Comparison of ENCODE assay signal across 24 mouse cellular contexts in genomic region chr13:91202564-91202963, GRCm38 (mm10).
"Had no signal": no experiment of that assay in that cellular context is flagged by ENCODE, and none has a peak within 500 bp of the region (broad histone marks: within the 10 kb centered on the region; RNA-seq: fewer than 3 reads in every experiment).

No protein-coding gene starts in this region.

- H3K27me3 ChIP-seq: heart, embryonic 12.5 days; hindbrain, embryonic 12.5 days; intestine, embryonic 15.5 days; limb, embryonic 13.5 days; limb, embryonic 15.5 days had no signal

- DNase-seq: gastrocnemius, adult 2 months; gastrocnemius, postnatal 10 days; gastrocnemius, postnatal 25 days; heart, adult 2 months; heart, postnatal 10 days; heart, postnatal 4 days; kidney, adult 18-20 months; kidney, adult 8-10 months; kidney, postnatal 10 days; kidney, postnatal 25 days; kidney, postnatal 4 days had no signal

- H3K4me1 ChIP-seq: heart, embryonic 10.5 days; heart, embryonic 12.5 days; hindbrain, embryonic 10.5 days; hindbrain, embryonic 12.5 days; intestine, embryonic 15.5 days; limb, embryonic 15.5 days had no signal

- ATAC-seq: hindbrain, embryonic 16.5 days; inflammation-experienced regulatory T-cells, adult 6 months; intestine, embryonic 15.5 days; intestine, postnatal 0 days had no signal

- H3K36me3 ChIP-seq: heart, embryonic 10.5 days; hindbrain, embryonic 10.5 days; hindbrain, embryonic 12.5 days; intestine, embryonic 15.5 days; limb, embryonic 13.5 days; limb, embryonic 15.5 days had no signal

- H3K9me3 ChIP-seq: heart, embryonic 10.5 days; hindbrain, embryonic 10.5 days; hindbrain, embryonic 12.5 days; intestine, embryonic 15.5 days; limb, embryonic 13.5 days; limb, embryonic 15.5 days had no signal

- H3K27ac ChIP-seq: gastrocnemius, adult 2 months; heart, adult 2 months; heart, embryonic 10.5 days; hindbrain, embryonic 10.5 days; hindbrain, embryonic 12.5 days; hindbrain, embryonic 14.5 days; intestine, embryonic 15.5 days; layer of hippocampus, adult 2 months; left cerebral cortex, adult 2 months; limb, embryonic 13.5 days; limb, embryonic 15.5 days had no signal

- H3K4me3 ChIP-seq: gastrocnemius, adult 2 months; heart, adult 2 months; heart, embryonic 10.5 days; heart, embryonic 12.5 days; hindbrain, embryonic 10.5 days; hindbrain, embryonic 12.5 days; intestine, embryonic 15.5 days; layer of hippocampus, adult 2 months; left cerebral cortex, adult 2 months; limb, embryonic 13.5 days; limb, embryonic 15.5 days had no signal
